Mouse (Mus musculus): ENCODE data around the gene Ppp1r10.
"Not testable (repeated sequence)": the region's sequence is repeated elsewhere in the genome, so short reads cannot be mapped to it uniquely, and the experiment has no call there.

Gene Ppp1r10

DNA sequence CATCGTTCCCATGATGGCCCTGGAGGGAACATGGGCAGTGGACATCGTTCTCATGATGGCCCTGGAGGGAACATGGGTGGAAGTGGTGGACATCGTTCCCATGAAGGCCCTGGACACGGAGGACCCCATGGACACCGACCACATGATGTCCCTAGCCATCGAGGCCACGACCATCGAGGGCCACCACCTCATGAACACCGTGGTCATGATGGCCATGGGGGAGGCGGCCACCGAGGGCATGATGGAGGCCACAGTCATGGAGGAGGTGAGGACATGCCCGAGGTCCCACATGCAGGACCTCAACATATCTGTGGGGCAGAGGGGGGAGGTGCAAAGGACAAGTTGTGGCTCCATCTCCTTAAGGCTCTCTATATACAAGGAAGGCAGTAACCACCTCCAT, 14.4 kb downstream of the Ppp1r10 start:
- DNase-seq (ENCODE audit: low read depth, low spot score) = no peak

DNA sequence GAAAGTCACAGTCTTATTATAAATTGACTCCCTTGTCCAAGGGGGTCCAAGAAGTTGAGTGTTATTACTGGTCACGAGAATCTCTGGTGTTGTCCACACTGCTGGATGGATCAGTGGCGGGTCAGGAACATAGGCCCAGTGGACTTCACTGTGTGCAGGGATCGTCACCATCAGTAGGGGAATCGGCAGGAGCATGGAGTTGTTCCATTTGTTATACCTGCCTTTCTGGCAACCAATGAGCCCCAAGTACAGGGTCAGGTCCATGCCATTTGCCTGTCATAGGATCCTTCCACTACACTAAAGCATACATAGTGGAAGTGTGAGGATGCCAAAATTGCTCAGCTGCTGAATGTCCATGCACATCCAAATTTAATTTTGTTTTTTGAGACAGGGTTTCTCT, 16.4 kb downstream of the Ppp1r10 start:
- DNase-seq (ENCODE audit: low read depth, low spot score) = no peak

DNA sequence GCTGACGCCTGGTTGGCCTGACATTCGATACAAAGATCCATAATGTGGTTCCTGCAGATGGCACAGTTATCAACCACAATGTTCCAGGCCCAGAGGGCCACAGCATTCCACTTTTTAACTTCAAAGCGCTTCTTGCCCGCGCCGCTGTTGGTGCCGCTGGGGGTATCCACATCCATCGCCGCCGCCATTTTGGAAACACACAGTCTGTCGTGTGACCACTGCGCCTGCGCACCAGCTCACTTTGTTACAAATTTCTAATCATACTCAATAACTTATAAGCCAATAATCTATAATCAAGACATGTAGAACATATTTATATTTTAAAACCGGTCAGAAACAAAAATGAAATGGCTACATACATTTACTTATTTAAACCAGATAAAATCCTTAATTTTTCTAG, 19.5 kb downstream of the Ppp1r10 start:
- not testable (repeated sequence) for DNase-seq (ENCODE audit: low read depth, low spot score)

DNA sequence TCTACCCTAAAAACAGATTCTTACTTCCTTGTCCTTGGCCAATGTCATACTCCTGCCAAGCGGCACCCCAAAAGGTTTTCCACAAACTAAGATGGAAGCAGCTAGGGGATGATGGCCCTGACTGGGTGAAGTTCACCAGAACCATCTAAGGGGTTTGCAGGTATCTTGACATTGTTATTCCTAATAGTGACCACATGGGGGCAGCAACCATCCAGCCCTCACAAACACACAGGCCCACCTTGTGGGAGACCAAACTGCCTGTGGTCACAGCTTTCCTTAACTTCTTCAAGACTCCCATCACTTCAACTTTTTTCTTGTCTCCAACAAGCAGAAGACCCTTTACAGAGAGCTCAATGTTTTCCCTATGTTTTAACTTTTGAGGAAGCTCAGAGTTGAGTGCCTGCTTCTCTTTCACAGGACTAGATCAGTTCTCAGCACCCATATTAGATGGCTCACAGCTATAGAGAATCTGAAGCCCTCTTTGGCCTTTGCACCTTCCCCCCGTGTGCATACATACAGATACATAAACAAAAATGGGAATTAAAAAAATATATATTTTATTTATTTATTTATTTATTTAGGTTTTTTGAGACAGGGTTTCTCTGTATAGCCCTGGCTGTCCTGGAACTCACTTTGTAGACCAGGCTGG, 21.6 kb downstream of the Ppp1r10 start:
- DNase-seq (ENCODE audit: low read depth, low spot score) = peak; percentile 91

DNA sequence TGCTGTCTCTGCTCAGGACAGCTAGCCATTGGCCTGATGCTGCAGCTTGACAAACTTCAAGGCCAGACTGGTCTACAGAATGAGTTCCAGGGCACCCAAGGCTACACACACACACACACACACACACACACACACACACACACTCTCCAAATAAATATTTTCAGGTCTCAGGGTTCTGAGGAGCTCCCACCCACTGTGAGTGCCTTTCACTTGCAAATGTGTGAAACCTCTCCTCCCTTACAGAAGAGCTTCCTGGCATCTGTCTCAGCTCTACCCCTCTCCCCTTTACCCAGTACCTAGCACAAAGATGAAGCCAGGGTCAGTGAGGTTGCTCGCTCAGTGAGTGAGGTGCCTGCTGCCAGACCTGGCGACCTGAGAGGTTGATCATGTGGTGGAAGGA, 22.9 kb downstream of the Ppp1r10 start:
- DNase-seq (ENCODE audit: low read depth, low spot score) = peak; percentile 95

DNA sequence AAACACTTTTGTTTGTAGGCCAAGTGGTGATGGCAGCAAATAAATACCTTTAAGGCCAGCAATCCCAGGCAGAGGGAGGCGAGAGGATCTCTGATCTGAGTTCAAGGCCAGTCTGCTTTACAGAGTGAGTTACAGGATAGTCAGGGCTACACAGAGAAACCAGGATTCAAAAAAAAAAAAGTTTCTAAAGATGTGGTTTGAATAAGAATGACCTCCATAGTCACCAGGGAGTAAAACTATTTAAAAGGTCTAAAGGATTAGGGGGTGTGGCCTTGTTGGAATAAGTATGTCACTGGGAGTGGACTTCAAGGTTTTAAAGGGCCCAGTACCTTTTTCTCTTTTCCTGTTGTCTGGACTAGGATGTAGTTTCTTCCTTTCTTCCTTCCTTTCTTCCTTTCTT, 23.7 kb downstream of the Ppp1r10 start:
- peak; percentile 91 for DNase-seq (ENCODE audit: low read depth, low spot score)

DNA sequence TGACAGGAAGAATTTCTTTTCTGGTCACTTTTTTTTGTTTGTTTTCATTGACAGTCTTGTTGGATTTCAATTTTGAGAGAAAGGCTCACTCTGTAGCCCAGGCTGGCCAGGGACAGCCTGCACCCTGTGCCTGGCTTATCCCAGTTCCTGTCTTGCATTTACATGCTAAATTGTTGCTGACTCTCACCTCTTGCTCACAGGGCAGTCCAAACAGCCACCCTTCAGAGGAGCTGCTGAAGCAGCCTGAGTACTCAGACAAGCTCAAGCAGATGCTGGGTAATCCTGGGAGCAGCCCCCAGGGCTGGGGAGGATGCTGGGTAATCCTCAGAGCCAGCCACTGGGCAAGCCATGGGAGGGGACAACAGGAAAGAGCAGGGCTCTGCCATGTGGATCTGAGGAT, 34.7 kb downstream of the Ppp1r10 start:
- not testable (repeated sequence) for DNase-seq (ENCODE audit: low read depth, low spot score)

DNA sequence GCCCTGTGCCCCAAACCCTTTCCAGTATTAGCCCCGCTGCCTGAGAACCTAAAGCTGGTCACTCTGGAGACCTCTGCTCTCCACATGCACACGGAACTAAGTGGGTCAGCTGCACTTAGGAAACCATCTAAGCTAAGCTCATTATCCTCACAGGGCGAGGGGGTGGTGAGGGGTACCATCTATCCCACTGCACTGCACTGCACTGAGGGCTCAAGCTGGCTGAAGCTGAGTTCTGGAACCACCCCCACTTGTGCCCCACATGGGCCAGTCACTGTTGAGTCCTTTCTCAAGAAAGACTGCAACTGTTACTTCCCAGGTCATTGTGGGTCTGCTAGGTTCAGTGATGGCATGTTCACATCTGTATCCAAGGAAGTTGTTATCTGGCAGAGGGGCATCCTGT, 36.3 kb downstream of the Ppp1r10 start:
- DNase-seq (ENCODE audit: low read depth, low spot score) = not testable (repeated sequence)

DNA sequence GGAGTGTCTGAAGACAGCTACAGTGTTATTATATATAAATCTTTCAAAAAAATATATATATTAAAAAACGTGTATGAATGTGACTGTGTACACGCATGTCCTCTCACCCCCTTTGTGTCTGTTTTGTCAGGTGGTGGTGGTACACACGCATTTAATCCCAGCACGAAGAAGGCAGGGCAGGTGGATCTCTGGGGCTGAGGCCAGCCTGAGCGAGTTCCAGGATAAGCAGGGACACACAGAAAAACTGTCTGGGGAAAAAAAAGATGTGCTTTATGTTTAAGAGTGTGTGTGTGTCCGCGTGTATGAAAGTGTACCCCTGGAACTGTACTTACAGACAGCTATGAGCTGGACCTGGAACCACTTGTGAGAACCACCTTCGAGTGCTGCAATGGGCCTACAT, 38.4 kb downstream of the Ppp1r10 start:
- no peak for DNase-seq (ENCODE audit: low read depth, low spot score)

DNA sequence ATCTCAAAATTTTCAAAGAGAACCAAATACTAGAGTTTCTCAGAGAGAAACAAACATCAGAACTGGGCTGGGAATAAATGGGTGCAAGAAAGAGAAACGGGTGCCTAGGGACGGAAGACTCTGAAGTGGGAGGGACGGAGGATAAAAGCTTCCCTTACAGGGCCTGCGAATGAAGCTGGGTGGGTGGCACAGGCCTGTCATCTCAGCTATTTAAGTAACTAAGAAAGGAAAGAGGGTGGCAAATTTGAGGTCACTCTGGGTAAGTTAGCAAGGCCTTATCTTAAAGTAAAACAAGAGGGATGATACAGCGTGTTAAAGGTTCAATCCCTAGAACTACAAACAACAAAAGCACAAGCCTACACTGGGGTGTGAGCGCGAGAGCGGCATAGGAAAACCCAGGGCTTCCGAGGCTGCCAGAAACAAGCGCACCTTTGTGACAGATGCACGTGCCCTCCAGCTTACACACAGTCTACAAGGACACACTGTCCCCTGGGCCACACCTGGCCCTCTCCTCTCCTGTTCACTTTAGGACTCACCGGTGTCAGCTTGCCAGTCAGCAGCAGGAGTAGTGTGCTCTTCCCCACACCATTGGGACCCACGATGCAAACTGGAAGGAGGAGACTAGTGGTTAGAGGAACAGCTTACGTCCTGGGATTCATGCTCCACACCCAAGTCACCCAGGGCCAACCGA, 42.4 kb downstream of the Ppp1r10 start:
- DNase-seq (ENCODE audit: low read depth, low spot score) = no peak

DNA sequence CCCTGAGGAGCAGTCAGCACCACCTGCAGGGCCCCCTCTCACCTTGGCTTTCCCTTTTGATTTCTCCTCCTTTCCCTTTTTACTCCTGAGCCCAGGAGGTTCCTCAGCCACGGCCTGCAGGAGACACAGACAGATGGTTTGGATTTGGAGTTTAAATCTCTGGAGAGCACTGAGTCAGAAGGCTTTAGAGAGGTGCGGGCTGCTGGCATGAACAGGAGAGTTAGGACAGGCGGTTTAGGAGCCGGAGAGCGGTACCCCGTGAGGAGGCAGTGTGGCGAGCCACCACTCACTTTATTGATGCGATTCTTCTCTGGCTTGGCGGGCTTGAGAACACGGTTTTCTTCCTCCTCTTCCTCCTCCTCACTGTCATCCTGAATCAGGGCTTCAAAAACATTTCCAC, 47.0 kb downstream of the Ppp1r10 start:
- DNase-seq (ENCODE audit: low read depth, low spot score) = no peak

DNA sequence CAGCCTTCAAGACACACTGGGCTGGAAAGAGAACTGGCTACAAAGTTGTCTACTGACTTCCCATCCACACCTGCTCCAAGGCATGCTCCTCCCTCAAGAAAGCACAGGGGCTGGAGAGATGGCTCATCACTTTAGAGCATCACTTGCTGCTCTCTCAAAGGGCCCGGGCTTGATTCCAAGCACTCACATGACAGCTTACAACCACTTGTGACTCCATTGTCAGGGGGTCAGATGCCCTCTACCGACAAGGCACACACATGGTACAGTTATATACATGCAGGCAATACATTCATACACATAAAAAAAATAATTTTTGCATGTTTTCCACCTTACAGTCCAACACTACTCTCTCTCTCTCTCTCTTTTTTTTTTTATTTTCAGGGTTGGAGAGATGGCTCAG, 51.4 kb downstream of the Ppp1r10 start:
- DNase-seq (ENCODE audit: low read depth, low spot score) = no peak

DNA sequence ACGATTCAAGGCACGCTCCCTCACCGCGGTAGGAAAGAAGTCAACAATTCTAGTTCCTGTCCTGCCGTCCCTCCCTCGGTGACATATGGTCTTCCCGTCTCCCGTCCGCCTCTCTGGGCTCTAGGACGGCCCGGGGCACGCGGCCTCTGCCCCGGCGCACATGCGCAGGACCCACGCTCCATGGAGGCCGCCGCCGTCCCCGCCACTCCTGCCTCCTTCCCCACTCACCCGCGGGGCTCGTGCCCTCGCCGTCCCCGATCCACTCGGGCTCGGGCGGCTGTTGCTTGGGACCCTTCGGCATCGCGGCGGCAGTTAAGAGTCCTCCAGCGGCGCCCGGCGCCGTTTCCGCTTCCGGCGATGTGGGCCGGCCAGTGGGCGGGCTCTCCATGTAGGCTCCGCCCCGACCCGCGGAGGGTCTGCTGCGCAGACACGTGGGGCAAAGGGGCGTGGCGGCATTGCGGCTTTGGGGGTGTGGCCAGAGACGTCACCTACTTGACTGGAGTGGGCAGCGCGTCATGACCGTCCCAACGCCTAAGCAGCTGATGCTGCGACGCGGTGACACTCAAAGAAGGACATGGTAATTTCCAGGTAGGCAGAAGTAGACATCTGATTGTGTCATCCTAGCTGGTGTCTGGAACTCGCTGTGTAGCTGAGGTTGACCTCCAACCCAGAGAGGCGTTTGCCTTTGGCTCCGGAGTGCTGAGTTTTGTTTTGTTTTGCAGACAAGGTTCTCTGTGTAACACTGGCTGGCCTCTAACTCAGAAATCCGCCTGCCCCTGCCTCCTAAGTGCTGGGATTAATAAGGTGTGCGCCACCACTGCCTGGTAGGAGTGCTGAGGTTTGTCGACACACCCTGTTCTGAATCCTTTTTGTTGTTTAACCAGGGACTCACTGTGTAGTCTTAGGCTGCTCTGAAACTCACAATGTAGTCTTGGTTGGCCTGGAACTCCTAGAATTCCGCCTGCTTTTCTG, 53.5 kb downstream of the Ppp1r10 start, which contains the start of gene Abcf1:
Abcf1 (minus strand) TSS at position 344 of the 972 bp plus-strand sequence.
- peak; percentile 96 for DNase-seq (ENCODE audit: low read depth, low spot score)

DNA sequence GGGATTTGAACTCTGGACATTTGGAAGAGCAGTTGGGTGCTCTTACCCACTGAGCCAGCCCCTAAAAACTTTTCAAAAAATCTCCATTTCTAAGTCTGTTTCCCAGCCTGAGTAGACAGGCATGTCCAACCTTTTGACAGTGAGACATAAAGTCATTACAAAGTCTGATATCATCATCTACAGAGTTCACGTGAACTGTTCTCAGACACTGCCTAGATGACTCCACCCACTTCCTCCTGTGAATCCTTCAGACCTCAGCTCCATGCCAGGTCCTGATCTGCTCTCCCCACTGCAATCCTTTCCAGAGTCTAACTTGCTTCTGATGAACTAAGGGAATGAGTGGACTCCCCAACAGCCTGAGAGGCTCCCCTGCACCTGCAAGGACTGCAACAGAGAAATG, 55.9 kb downstream of the Ppp1r10 start:
- no peak for DNase-seq (ENCODE audit: low read depth, low spot score)

DNA sequence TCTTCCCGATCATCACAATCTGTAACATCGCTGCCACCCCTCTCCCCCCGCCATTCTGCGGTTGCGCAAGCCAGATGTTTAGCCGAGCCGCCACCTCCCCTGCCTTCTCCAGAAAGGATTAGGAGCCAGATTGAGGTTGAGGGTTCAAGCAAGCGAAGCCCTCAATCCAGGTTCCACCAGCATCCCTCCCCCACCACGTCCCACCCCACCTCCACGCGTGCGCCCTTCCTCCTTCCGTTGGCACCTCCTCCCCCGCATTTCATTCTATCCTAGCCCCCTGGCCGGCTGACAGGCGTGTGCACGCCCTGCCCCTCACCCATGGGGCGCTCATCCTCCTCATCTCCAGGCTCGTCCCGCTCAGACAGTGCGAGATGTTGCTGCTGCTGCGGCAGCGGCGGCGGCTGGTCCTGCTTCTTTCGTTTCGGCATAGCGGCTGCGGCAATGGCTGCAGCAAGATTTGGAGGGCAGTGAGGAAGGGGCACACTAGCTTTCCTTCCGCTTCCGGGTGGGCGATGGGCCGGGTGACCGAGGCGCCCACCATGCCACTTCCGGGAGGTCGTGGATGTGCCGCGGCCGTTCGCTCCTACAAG, 62.7 kb downstream of the Ppp1r10 start:
- peak; percentile 77 for DNase-seq (ENCODE audit: low read depth, low spot score)

DNA sequence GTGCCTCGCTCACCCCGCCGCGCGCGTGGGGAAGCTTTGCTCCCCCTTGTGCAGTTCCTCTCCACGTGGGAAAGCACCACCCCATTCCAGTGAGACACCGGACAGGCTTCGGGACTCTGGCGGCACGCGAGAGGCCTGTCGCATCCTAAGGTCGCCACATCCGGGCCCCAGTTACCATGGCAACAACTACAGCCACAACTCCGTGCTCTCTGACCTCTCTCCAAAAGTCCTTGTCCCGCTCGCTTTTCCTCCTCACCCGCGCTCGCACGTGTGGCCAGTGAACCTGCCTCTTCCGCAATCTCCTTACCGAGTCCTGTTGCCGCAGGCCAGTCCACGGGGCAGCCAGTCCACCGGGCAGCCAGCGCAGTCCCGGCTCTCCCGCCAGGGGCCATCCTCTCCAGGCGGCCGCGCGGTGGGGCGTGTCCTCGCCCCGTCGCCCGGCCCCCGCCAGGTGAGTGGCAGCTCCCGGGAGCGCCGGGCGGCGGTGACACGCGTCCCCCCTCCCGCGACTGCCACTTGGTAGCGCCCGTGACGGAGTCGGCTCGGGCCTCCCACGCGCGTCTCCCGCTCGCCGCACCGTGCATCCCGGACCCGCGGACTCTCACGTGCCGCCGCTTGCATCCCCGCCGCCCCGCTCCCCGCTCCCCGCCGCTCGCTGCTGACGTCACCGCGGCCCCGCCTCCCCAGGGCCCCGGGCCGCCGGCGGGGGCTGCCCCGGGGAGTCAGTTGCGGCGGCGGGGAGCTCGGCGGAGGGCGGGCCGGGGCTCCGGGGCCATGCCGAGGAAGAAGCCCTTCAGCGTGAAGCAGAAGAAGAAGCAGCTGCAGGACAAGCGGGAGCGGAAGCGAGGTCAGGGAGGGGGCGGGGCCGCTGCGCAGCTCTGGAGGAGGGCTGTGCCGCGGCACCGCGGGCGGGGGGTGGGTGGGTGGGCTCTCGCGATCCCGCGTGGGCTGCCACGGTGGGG, 63.4 kb downstream of the Ppp1r10 start, which contains the start of the genes Gnl1 and Prr3:
Gnl1 (plus strand) TSS at position 451 of the 962 bp plus-strand sequence.
Prr3 (minus strand) TSS at position 836 of the 962 bp plus-strand sequence.
- peak; percentile 94 for DNase-seq (ENCODE audit: low read depth, low spot score)

DNA sequence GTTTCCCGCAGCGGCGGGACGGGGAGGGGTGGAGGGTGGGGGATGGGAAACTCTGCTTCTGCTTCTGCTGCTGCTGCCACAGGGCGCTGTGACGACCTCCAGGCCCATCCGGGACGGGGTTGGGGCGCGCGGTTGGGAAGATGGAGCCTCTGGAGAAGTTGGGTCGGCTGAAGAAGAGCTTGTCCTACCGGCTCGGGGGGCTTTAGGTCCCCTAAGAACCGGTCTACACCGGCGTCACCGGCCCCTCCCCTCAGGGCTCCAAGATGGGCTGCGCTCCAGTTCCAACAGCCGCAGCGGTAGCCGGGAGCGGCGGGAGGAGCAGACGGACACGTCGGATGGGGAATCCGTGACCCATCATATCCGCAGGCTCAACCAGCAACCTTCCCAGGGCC, 64.1 kb downstream of the Ppp1r10 start:
- DNase-seq (ENCODE audit: low read depth, low spot score) = no peak

DNA sequence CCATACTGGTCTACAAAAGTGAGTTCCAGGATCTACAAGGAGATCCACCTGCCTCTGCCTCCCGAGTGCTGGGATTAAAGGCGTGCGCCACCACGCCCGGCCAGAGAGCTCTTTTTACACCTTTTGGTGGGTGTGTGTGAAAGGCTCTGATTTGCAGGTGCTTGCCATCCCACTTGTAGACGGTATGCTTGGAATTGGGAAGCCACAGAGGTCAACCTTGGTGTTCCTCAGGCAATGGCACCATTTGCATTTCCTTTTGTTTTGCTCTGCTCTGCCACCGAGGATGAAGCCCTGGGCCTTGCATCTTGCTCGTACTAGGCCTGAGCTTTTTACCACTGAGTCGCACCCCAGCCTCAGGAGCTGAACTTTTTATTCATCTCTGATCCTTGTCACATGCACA, 65.5 kb downstream of the Ppp1r10 start:
- peak; percentile 82 for DNase-seq (ENCODE audit: low read depth, low spot score)

Measured in ES-CJ7 (cell line).